Mouse (Mus musculus): ENCODE results near the gene Sec61a1. TPM values are rescaled to one million over a fixed set of nuclear protein-coding genes. Genes with fewer than 3 reads are reported as not detected.

The Sec61a1 gene
- polyA plus RNA-seq (2016; fragmentation: Nextera tagmentation; extraction: Ambion mirVana) = 231 and 238 TPM in 2 replicates

GRCm38 (mm10) chr6:88518404-88519263 is at the start of gene Sec61a1:
Gene Sec61a1 (minus strand): TSS chr6:88518905.
- under 1% methylated on average over 80 of the region's 80 CpGs for WGBS
- peak; percentile 96 for DNase-seq (ENCODE audit: low spot score)
- H3K4me1 ChIP-seq = peaks cover 23% of the 10 kb centered on the region
- H3K9me3 ChIP-seq (replicated peaks) = no peaks in the 10 kb centered on the region
- H3K36me3 ChIP-seq = peaks cover 35% of the 10 kb centered on the region
- H3K27me3 ChIP-seq (ENCODE audit: low read depth, poor library complexity, severe bottlenecking) = no peaks in the 10 kb centered on the region
- peak within 1 kb of the TSS; percentile 93 for H3K27ac ChIP-seq
- peak within 1 kb of the TSS; percentile 96 for H3K4me3 ChIP-seq

- H3K4me3 ChIP-seq = peak overlapping the region; percentile 20; the same call in 1 of the 2 replicates
- DNase-seq (ENCODE audit: low spot score) = no peak
- H3K9me3 ChIP-seq (replicated peaks) = no peaks in the 10 kb centered on the region
- H3K4me1 ChIP-seq = no peaks in the 10 kb centered on the region; the same call in 1 of the 2 replicates
- WGBS = 14% methylated on average over 7 of the region's 7 CpGs
- peaks cover 35% of the 10 kb centered on the region for H3K27me3 ChIP-seq (ENCODE audit: low read depth, poor library complexity, severe bottlenecking)
- no peaks in the 10 kb centered on the region for H3K36me3 ChIP-seq
- no peak overlapping the region for H3K27ac ChIP-seq
Observed at GRCm38 (mm10) chr6:88566676-88567075, 48.0 kb upstream of the Sec61a1 start.

DNA sequence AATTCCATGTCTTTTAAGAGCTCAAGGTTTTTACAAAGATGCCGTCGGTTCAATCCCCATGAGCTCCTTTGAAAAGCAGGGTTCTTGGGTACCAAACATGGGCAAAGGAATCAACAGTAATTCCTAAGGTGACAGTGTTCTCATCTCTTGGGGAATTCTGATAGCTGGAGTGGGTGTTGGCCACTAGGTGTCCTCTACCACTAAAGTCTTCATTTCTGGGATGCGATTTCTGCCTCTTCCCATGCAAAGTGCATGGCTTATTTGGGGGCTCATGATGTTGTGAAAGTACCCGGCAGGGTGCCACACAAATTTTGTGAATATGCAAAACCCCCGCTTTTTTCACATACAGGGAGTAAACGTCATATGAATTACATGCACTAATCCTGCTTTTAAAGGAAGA is 46.3 kb upstream of the Sec61a1 start:
- Histone ChIP-seq H3K27me3 (ENCODE audit: low read depth, poor library complexity, severe bottlenecking) (peaks cover 35% of the 10 kb centered on the region), H3K36me3 (no peaks in the 10 kb centered on the region), H3K4me1 (no peaks in the 10 kb centered on the region; the same call in 1 of the 2 replicates), H3K9me3 (replicated peaks) (no peaks in the 10 kb centered on the region), H3K27ac (no peak overlapping the region), H3K4me3 (no peak overlapping the region)
- DNase-seq (ENCODE audit: low spot score) = no peak
- WGBS = 33% methylated on average over 6 of the region's 6 CpGs

GRCm38 (mm10) chr6:88560156-88560555 is 41.5 kb upstream of the Sec61a1 start:
- 86% methylated on average over 4 of the region's 4 CpGs for WGBS
- peaks cover 16% of the 10 kb centered on the region for H3K27me3 ChIP-seq (ENCODE audit: low read depth, poor library complexity, severe bottlenecking)

GRCm38 (mm10) chr6:88559688-88560087 is 41.0 kb upstream of the Sec61a1 start:
- no peaks in the 10 kb centered on the region for H3K36me3 ChIP-seq
- no peaks in the 10 kb centered on the region for H3K4me1 ChIP-seq
- DNase-seq (ENCODE audit: low spot score) = no peak
- no peak overlapping the region for H3K4me3 ChIP-seq
- H3K9me3 ChIP-seq (replicated peaks) = no peaks in the 10 kb centered on the region
- no peak overlapping the region for H3K27ac ChIP-seq
- peaks cover 12% of the 10 kb centered on the region for H3K27me3 ChIP-seq (ENCODE audit: low read depth, poor library complexity, severe bottlenecking)
- WGBS = 43% methylated on average over 5 of the region's 5 CpGs

More at GRCm38 (mm10) chr6:88560156-88560555, 41.5 kb upstream of the Sec61a1 start:
- Histone ChIP-seq H3K27ac (no peak overlapping the region), H3K4me3 (no peak overlapping the region), H3K4me1 (no peaks in the 10 kb centered on the region), H3K9me3 (replicated peaks) (no peaks in the 10 kb centered on the region), H3K36me3 (no peaks in the 10 kb centered on the region)
- no peak for DNase-seq (ENCODE audit: low spot score)

- no peaks in the 10 kb centered on the region for H3K36me3 ChIP-seq
- 72% methylated on average over 1 of the region's 1 CpGs for WGBS
- no peaks in the 10 kb centered on the region for H3K27me3 ChIP-seq (ENCODE audit: low read depth, poor library complexity, severe bottlenecking)
- no peaks in the 10 kb centered on the region for H3K9me3 ChIP-seq (replicated peaks)
- DNase-seq (ENCODE audit: low spot score) = no peak
- no peak overlapping the region for H3K27ac ChIP-seq
- H3K4me1 ChIP-seq = no peaks in the 10 kb centered on the region
- H3K4me3 ChIP-seq = no peak overlapping the region
Observed at GRCm38 (mm10) chr6:88558076-88558475, 39.4 kb upstream of the Sec61a1 start.

- no peaks in the 10 kb centered on the region for H3K9me3 ChIP-seq (replicated peaks)
- no peak overlapping the region for H3K4me3 ChIP-seq
- no peaks in the 10 kb centered on the region for H3K36me3 ChIP-seq
- no peaks in the 10 kb centered on the region for H3K4me1 ChIP-seq
- H3K27me3 ChIP-seq (ENCODE audit: low read depth, poor library complexity, severe bottlenecking) = no peaks in the 10 kb centered on the region
- no peak overlapping the region for H3K27ac ChIP-seq
- DNase-seq (ENCODE audit: low spot score) = no peak
- 23% methylated on average over 4 of the region's 4 CpGs for WGBS
Observed at GRCm38 (mm10) chr6:88557548-88557947, 38.8 kb upstream of the Sec61a1 start.

DNA sequence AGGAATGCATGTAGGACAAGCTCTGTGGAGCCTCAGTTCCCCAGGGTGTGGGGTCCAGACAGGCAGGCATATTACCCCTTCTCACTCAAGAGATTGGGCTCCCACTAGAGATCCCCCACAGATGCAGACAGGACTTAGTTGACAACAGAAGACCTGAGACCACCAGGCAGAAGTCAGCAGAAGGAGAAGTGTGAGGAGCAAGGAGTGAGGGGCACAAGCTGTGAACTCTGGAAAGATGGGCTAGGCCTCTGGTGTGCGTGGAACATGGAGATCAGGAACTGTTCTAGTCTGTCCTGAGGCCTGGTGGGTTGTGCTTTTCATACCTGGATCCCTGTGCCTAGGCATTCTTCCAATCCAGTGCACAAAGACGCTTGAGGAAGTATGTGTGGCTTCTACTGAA is 31.2 kb upstream of the Sec61a1 start:
- no peak overlapping the region for H3K4me3 ChIP-seq
- H3K9me3 ChIP-seq (replicated peaks) = no peaks in the 10 kb centered on the region

DNA sequence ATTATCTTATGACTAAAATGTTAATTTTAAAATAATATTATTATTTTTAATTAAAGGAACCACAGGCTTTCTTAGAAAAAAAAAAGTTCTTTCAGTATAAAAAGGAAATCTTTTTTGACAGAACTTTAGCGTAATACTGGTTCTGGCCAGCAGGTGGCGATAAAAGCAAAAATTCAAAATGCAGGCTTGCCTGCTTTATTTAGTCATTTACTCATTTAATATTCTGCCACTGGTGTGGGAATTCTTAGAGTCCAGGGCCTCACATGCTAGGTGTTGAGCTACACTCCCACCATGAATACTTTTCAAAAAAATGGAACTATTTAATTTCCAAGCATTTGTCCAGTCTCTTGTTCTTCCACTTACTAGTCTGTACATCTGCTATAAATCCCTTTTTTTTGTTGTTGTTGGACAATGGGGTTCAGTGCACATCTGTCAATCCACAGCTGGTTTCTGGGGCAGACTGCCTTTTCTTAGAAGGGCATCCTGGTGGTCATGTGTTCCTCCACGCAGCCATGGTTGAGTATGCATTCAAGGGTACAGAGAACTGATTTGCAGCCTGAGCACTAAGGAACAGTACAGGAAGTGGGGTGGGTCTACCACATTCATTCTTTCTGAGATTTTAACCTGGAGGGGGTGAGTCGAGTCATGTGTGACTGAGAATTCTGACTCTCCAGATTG is 30.6 kb upstream of the Sec61a1 start:
- WGBS = 37% methylated on average over 4 of the region's 4 CpGs

More for the DNA sequence above, 31.2 kb upstream of the Sec61a1 start:
- Histone ChIP-seq H3K36me3 (no peaks in the 10 kb centered on the region), H3K27ac (no peak overlapping the region), H3K27me3 (ENCODE audit: low read depth, poor library complexity, severe bottlenecking) (peaks cover 28% of the 10 kb centered on the region), H3K4me1 (no peaks in the 10 kb centered on the region)
- 94% methylated on average over 2 of the region's 2 CpGs for WGBS
- DNase-seq (ENCODE audit: low spot score) = peak; percentile 23

GRCm38 (mm10) chr6:88548405-88549049 is 29.8 kb upstream of the Sec61a1 start:
- 85% methylated on average over 10 of the region's 10 CpGs for WGBS
- no peak overlapping the region for H3K4me3 ChIP-seq
- H3K4me1 ChIP-seq = no peaks in the 10 kb centered on the region
- no peak for DNase-seq (ENCODE audit: low spot score)
- peaks cover 36% of the 10 kb centered on the region for H3K27me3 ChIP-seq (ENCODE audit: low read depth, poor library complexity, severe bottlenecking)
- H3K36me3 ChIP-seq = no peaks in the 10 kb centered on the region
- no peak overlapping the region for H3K27ac ChIP-seq
- no peaks in the 10 kb centered on the region for H3K9me3 ChIP-seq (replicated peaks)

More for the DNA sequence above, 30.6 kb upstream of the Sec61a1 start:
- no peaks in the 10 kb centered on the region for H3K9me3 ChIP-seq (replicated peaks)
- no peaks in the 10 kb centered on the region for H3K4me1 ChIP-seq
- no peak overlapping the region for H3K4me3 ChIP-seq
- H3K36me3 ChIP-seq = no peaks in the 10 kb centered on the region
- H3K27me3 ChIP-seq (ENCODE audit: low read depth, poor library complexity, severe bottlenecking) = peaks cover 34% of the 10 kb centered on the region
- peak; percentile 79 for DNase-seq (ENCODE audit: low spot score)
- no peak overlapping the region for H3K27ac ChIP-seq

DNA sequence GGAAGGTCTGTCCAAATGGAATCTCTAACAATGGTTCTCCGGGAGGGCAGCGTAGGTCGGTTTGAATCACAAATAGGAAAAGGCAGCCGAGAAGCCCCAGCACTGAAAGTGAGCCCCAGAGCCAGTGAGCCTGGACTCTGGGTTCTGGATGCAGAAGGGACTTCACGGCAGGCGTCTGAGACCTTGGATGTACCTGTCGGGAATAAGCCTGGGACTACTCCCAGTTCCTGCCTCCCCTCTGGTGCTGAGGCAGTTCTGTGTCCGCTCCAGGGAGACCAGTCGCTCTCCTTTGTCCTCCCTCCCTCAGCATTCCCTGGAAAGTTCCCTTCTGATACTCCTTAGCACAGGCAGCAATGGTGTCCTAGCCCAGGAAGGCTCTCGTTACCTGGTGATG is 26.7 kb upstream of the Sec61a1 start:
- H3K4me1 ChIP-seq = no peaks in the 10 kb centered on the region
- no peaks in the 10 kb centered on the region for H3K9me3 ChIP-seq (replicated peaks)
- no peak overlapping the region for H3K4me3 ChIP-seq
- no peaks in the 10 kb centered on the region for H3K36me3 ChIP-seq
- peak; percentile 28 for DNase-seq (ENCODE audit: low spot score)
- WGBS = 42% methylated on average over 10 of the region's 10 CpGs
- H3K27me3 ChIP-seq (ENCODE audit: low read depth, poor library complexity, severe bottlenecking) = peaks cover 36% of the 10 kb centered on the region
- H3K27ac ChIP-seq = no peak overlapping the region

DNA sequence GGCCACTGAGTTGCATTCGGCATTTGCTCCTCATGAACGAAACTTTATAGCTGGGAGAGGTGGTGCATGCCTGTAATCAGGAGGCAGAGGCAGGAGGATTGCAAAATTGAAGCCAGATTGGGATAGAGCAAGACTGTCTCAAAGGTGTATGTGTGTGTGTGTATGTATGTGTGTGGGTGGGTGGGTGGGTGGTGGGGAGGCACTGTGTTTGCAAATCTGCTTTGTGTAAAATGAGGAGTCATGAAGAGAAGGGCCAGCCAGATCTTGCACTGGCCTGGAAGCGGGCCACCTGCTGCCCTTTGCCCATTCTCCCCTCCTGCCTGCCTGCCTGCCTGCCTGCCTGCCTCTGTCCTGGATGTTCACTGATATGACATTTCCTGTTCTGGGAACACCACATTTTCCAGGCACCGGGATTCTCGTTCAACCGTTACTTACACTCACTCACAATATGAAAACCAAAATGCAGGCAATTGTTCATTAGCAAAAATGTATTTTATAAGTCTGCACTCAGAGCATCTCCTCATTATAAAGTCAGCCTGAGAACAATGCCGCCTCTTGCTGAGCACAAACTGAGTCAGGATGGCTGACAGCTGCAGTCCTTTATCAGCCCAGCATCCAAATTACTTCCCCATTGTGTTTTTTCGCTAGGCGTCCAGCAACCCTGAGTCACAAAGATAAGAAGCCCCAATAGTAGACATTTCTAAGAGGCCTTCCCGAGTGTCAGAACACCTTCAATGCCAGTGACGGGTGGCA is 26.1 kb upstream of the Sec61a1 start:
- DNase-seq (ENCODE audit: low spot score) = peak; percentile 18
- no peak overlapping the region for H3K27ac ChIP-seq
- H3K36me3 ChIP-seq = no peaks in the 10 kb centered on the region
- H3K4me1 ChIP-seq = no peaks in the 10 kb centered on the region
- H3K27me3 ChIP-seq (ENCODE audit: low read depth, poor library complexity, severe bottlenecking) = peaks cover 36% of the 10 kb centered on the region
- H3K9me3 ChIP-seq (replicated peaks) = no peaks in the 10 kb centered on the region
- H3K4me3 ChIP-seq = no peak overlapping the region
- WGBS = 66% methylated on average over 11 of the region's 11 CpGs
